Mouse (Mus musculus) myocyte (in vitro differentiated cells): ENCODE measurements around the gene Man1b1.

Source experiments
- CEBPB ChIP-seq: IDR thresholded peaks from 2 replicates; pipeline ENCODE4 v1.6.1; 2011; ENCODE audit warnings: mild to moderate bottlenecking, moderate library complexity; ENCODE audit not compliant: poor library complexity, insufficient read depth, severe bottlenecking
- E2F4 ChIP-seq: IDR thresholded peaks from one replicate; pipeline ENCODE4 v1.6.1; 2011; ENCODE audit warnings: mild to moderate bottlenecking, control low read depth, moderate library complexity; ENCODE audit not compliant: insufficient read depth
- MAX ChIP-seq: IDR thresholded peaks from one replicate; pipeline ENCODE4 v1.6.1; 2011; ENCODE audit warnings: low read depth, mild to moderate bottlenecking, control low read depth
- MYOD1 ChIP-seq, 3 experiments: IDR thresholded peaks; one replicate each; pipeline ENCODE4 v1.6.1; 2011; ENCODE audit warnings: control low read depth in 2 of 3, low read depth in 2 of 3, mild to moderate bottlenecking in 2 of 3, moderate library complexity in 1 of 3; ENCODE audit not compliant: insufficient read length in 2 of 3, control insufficient read depth in 1 of 3
- MYOG ChIP-seq, 3 experiments: IDR thresholded peaks; one replicate each; pipeline ENCODE4 v1.6.1; 2011; ENCODE audit warnings: control low read depth in 2 of 3, low read depth in 2 of 3, mild to moderate bottlenecking in 2 of 3; ENCODE audit not compliant: insufficient read length in 2 of 3, control insufficient read depth in 1 of 3, insufficient read depth in 1 of 3
- POLR2A ChIP-seq: IDR thresholded peaks from one replicate; pipeline ENCODE4 v1.6.1; 2011; ENCODE audit warnings: low read depth, mild to moderate bottlenecking, control low read depth, moderate library complexity; ENCODE audit not compliant: insufficient read length
- POLR2AphosphoS2 ChIP-seq: IDR thresholded peaks from one replicate; pipeline ENCODE4 v1.6.1; 2011; ENCODE audit warnings: low read depth, control low read depth; ENCODE audit not compliant: insufficient read length
- REST ChIP-seq: IDR thresholded peaks from one replicate; pipeline ENCODE4 v1.6.1; 2011; ENCODE audit warnings: mild to moderate bottlenecking, control low read depth, moderate library complexity; ENCODE audit not compliant: insufficient read depth, insufficient read length
- SRF ChIP-seq: IDR thresholded peaks from one replicate; pipeline ENCODE4 v1.6.1; 2011; ENCODE audit warnings: low read depth; ENCODE audit not compliant: control insufficient read depth, insufficient read length
- TCF12 ChIP-seq: IDR thresholded peaks from one replicate; pipeline ENCODE4 v1.6.1; 2011; ENCODE audit warnings: mild to moderate bottlenecking, control low read depth; ENCODE audit not compliant: poor library complexity, insufficient read depth, severe bottlenecking
- TCF3 ChIP-seq: IDR thresholded peaks from one replicate; pipeline ENCODE4 v1.6.1; 2011; ENCODE audit warnings: low read depth, control low read depth; ENCODE audit not compliant: insufficient read length
- USF1 ChIP-seq: IDR thresholded peaks from one replicate; pipeline ENCODE4 v1.6.1; 2011; ENCODE audit warnings: low read depth, mild to moderate bottlenecking, control low read depth, moderate library complexity

- TF ChIP-seq POLR2A = no peak
- no peak for TF ChIP-seq MYOD1 (IDR thresholded peaks at IDR 0.05; ENCODE audit: control insufficient read depth in 1 of 3, insufficient read length in 2 of 3, low read depth in 2 of 3)
- no peak for TF ChIP-seq TCF12
- no peak for TF ChIP-seq MAX
- no peak for TF ChIP-seq POLR2AphosphoS2
- TF ChIP-seq E2F4 = no peak
- TF ChIP-seq MYOG (IDR thresholded peaks at IDR 0.05; ENCODE audit: control insufficient read depth in 1 of 3, insufficient read depth in 1 of 3, insufficient read length in 2 of 3, low read depth in 2 of 3) = no peak
- TF ChIP-seq TCF3 = no peak
- no peak for TF ChIP-seq USF1
- TF ChIP-seq CEBPB = no peak
- TF ChIP-seq REST = no peak
- no peak for TF ChIP-seq SRF
These were observed 668 bp upstream of the Man1b1 start for GRCm38 (mm10) chr2:25331470-25331869.
